Mouse (Mus musculus) bone marrow macrophage, adult 2 months (primary cell): ENCODE data around the gene Aldh8a1.

Experiments used
- CTCF ChIP-seq: IDR thresholded peaks from 2 replicates; pipeline ENCODE4 v1.5.1; 2012; ENCODE audit warnings: low read depth, mild to moderate bottlenecking, low read length, moderate library complexity
- POLR2A ChIP-seq: IDR thresholded peaks from 2 replicates; pipeline ENCODE4 v1.6.1; 2012; ENCODE audit warnings: mild to moderate bottlenecking, low read depth, low read length, borderline replicate concordance

DNA sequence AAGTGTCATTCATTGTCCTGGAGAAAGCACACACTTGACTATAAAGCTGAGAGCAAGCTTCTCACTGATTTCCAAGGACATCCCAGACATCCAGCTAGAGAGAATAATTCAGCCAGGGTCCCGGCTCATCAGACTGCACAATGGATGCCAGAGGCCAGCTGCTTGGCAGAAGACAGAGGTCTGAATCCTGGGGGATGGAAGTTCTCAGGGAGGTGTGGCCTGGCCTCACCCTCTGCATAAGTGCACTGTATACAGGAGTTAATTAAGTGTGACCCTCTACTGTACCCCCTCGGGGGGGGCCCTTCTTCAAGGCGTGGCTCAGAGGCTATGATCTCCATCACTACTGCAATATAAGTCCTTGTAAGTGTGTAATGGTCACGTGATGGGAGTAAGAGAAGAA is 24.2 kb downstream of the Aldh8a1 start:
- TF ChIP-seq CTCF (no peak), POLR2A (no peak)
